Mouse (Mus musculus): ENCODE data around the gene Tdp1. TPM values are rescaled to one million over a fixed set of nuclear protein-coding genes. Genes with fewer than 3 reads are reported as not detected.

The Tdp1 gene
- polyA plus RNA-seq, 1 experiment from 2014 or later, result 14.2 TPM

GRCm38 (mm10) chr12:99885282-99885901 lies 1.1 kb downstream of the Tdp1 start:
- TF ChIP-seq CTCF (IDR thresholded peaks at IDR 0.05), result no peak
- TF ChIP-seq EP300 (IDR thresholded peaks at IDR 0.05), result no peak
- H3K36me3 ChIP-seq (ENCODE audit: insufficient read depth, low read length), result no peaks in the 10 kb centered on the region
- DNase-seq (ENCODE audit: low spot score) (no peak), ATAC-seq (no peak)
- no peak overlapping the region for H3K4me3 ChIP-seq (ENCODE audit: low read depth, low read length)
- no peaks in the 10 kb centered on the region for H3K27me3 ChIP-seq (replicated peaks; ENCODE audit: insufficient read depth, low read length)
- peak overlapping the region; percentile 66 for H3K9ac ChIP-seq (replicated peaks; ENCODE audit: low read depth)
- 32% methylated on average over 8 of the region's 8 CpGs for WGBS
- peak overlapping the region; percentile 91 for H3K4me2 ChIP-seq (replicated peaks; ENCODE audit: low read depth, low read length)
- H3K27ac ChIP-seq (ENCODE audit: low read length), result no peak overlapping the region
- no peaks in the 10 kb centered on the region for H3K9me3 ChIP-seq (ENCODE audit: low read length)
- no peaks in the 10 kb centered on the region; the same call in 1 of the 2 replicates for H3K4me1 ChIP-seq (ENCODE audit: insufficient read depth, low read depth, low read length)

GRCm38 (mm10) chr12:99897846-99898245 lies 13.5 kb downstream of the Tdp1 start:
- 86% methylated on average over 4 of the region's 4 CpGs for WGBS
- H3K4me1 ChIP-seq (ENCODE audit: insufficient read depth, low read depth, low read length), result no peaks in the 10 kb centered on the region
- DNase-seq (ENCODE audit: low spot score), result no peak
- H3K4me3 ChIP-seq (ENCODE audit: low read depth, low read length), result no peak overlapping the region
- TF ChIP-seq CTCF (IDR thresholded peaks at IDR 0.05) (no peak), EP300 (IDR thresholded peaks at IDR 0.05) (no peak)
- ATAC-seq, result no peak
- H3K36me3 ChIP-seq (ENCODE audit: insufficient read depth, low read length), result peaks cover 13% of the 10 kb centered on the region; the same call in 1 of the 2 replicates
- H3K9ac ChIP-seq (replicated peaks; ENCODE audit: low read depth), result no peak overlapping the region
- H3K4me2 ChIP-seq (replicated peaks; ENCODE audit: low read depth, low read length), result no peak overlapping the region
- H3K27ac ChIP-seq (ENCODE audit: low read length), result no peak overlapping the region
- H3K27me3 ChIP-seq (replicated peaks; ENCODE audit: insufficient read depth, low read length), result no peaks in the 10 kb centered on the region
- no peaks in the 10 kb centered on the region for H3K9me3 ChIP-seq (ENCODE audit: low read length)

- Histone ChIP-seq H3K4me3 (ENCODE audit: low read depth, low read length) (no peak overlapping the region), H3K27ac (ENCODE audit: low read length) (no peak overlapping the region), H3K4me1 (ENCODE audit: insufficient read depth, low read depth, low read length) (no peaks in the 10 kb centered on the region), H3K4me2 (replicated peaks; ENCODE audit: low read depth, low read length) (no peak overlapping the region), H3K9me3 (ENCODE audit: low read length) (no peaks in the 10 kb centered on the region), H3K27me3 (replicated peaks; ENCODE audit: insufficient read depth, low read length) (no peaks in the 10 kb centered on the region), H3K36me3 (ENCODE audit: insufficient read depth, low read length) (peaks cover 13% of the 10 kb centered on the region; the same call in 1 of the 2 replicates), H3K9ac (replicated peaks; ENCODE audit: low read depth) (no peak overlapping the region)
- no peak for ATAC-seq
- DNase-seq (ENCODE audit: low spot score), result no peak
- WGBS, result 91% methylated on average over 16 of the region's 16 CpGs
- TF ChIP-seq CTCF (IDR thresholded peaks at IDR 0.05) (no peak), EP300 (IDR thresholded peaks at IDR 0.05) (no peak)
These were observed 14.0 kb downstream of the Tdp1 start for GRCm38 (mm10) chr12:99898248-99898870.

- Histone ChIP-seq H3K4me3 (ENCODE audit: low read depth, low read length) (no peak overlapping the region), H3K4me1 (ENCODE audit: insufficient read depth, low read depth, low read length) (no peaks in the 10 kb centered on the region), H3K9me3 (ENCODE audit: low read length) (no peaks in the 10 kb centered on the region), H3K27me3 (replicated peaks; ENCODE audit: insufficient read depth, low read length) (no peaks in the 10 kb centered on the region), H3K4me2 (replicated peaks; ENCODE audit: low read depth, low read length) (no peak overlapping the region), H3K27ac (ENCODE audit: low read length) (no peak overlapping the region), H3K36me3 (ENCODE audit: insufficient read depth, low read length) (peaks cover 15% of the 10 kb centered on the region; the same call in 1 of the 2 replicates), H3K9ac (replicated peaks; ENCODE audit: low read depth) (no peak overlapping the region)
- WGBS, result 48% methylated on average over 1 of the region's 3 CpGs
- ATAC-seq, result peak; percentile 58; the same call in 1 of the 2 replicates
- DNase-seq (ENCODE audit: low spot score), result peak; percentile 65
- TF ChIP-seq EP300 (IDR thresholded peaks at IDR 0.05) (no peak), CTCF (IDR thresholded peaks at IDR 0.05) (peak; percentile 58)
These were observed 15.7 kb downstream of the Tdp1 start for GRCm38 (mm10) chr12:99899991-99900390.

GRCm38 (mm10) chr12:99901973-99902866 lies 17.9 kb downstream of the Tdp1 start:
- Histone ChIP-seq H3K4me2 (replicated peaks; ENCODE audit: low read depth, low read length) (no peak overlapping the region), H3K4me3 (ENCODE audit: low read depth, low read length) (no peak overlapping the region), H3K4me1 (ENCODE audit: insufficient read depth, low read depth, low read length) (no peaks in the 10 kb centered on the region), H3K9me3 (ENCODE audit: low read length) (no peaks in the 10 kb centered on the region), H3K36me3 (ENCODE audit: insufficient read depth, low read length) (peaks cover 18% of the 10 kb centered on the region; the same call in 1 of the 2 replicates), H3K27me3 (replicated peaks; ENCODE audit: insufficient read depth, low read length) (no peaks in the 10 kb centered on the region), H3K9ac (replicated peaks; ENCODE audit: low read depth) (no peak overlapping the region), H3K27ac (ENCODE audit: low read length) (peak overlapping the region; percentile 1; the same call in 1 of the 2 replicates)
- ATAC-seq (peak; percentile 33), DNase-seq (ENCODE audit: low spot score) (peak; percentile 54)
- 72% methylated on average over 8 of the region's 8 CpGs for WGBS
- TF ChIP-seq CTCF (IDR thresholded peaks at IDR 0.05), result peak; percentile 44; the same call in 1 of the 2 replicates
- TF ChIP-seq EP300 (IDR thresholded peaks at IDR 0.05), result no peak

- WGBS, result 82% methylated on average over 4 of the region's 4 CpGs
These were observed 18.6 kb downstream of the Tdp1 start for GRCm38 (mm10) chr12:99902867-99903370.

More at GRCm38 (mm10) chr12:99902867-99903370, 18.6 kb downstream of the Tdp1 start:
- no peaks in the 10 kb centered on the region for H3K4me1 ChIP-seq (ENCODE audit: insufficient read depth, low read depth, low read length)
- TF ChIP-seq EP300 (IDR thresholded peaks at IDR 0.05) (no peak), CTCF (IDR thresholded peaks at IDR 0.05) (no peak)
- H3K4me3 ChIP-seq (ENCODE audit: low read depth, low read length), result no peak overlapping the region
- peak overlapping the region; percentile 1; the same call in 1 of the 2 replicates for H3K27ac ChIP-seq (ENCODE audit: low read length)
- peaks cover 18% of the 10 kb centered on the region; the same call in 1 of the 2 replicates for H3K36me3 ChIP-seq (ENCODE audit: insufficient read depth, low read length)
- no peak overlapping the region for H3K4me2 ChIP-seq (replicated peaks; ENCODE audit: low read depth, low read length)
- no peak overlapping the region for H3K9ac ChIP-seq (replicated peaks; ENCODE audit: low read depth)
- DNase-seq (ENCODE audit: low spot score) (peak; percentile 13), ATAC-seq (no peak)
- no peaks in the 10 kb centered on the region for H3K27me3 ChIP-seq (replicated peaks; ENCODE audit: insufficient read depth, low read length)
- H3K9me3 ChIP-seq (ENCODE audit: low read length), result no peaks in the 10 kb centered on the region
